Mouse (Mus musculus) layer of hippocampus, adult 11-12 months (tissue): ENCODE measurements around the gene Fetub.

ENCODE experiments used
- DNase-seq: peaks from one replicate; pipeline ENCODE4 v3.0.0; 2022; ENCODE audit warnings: low spot score

The Fetub gene

DNA sequence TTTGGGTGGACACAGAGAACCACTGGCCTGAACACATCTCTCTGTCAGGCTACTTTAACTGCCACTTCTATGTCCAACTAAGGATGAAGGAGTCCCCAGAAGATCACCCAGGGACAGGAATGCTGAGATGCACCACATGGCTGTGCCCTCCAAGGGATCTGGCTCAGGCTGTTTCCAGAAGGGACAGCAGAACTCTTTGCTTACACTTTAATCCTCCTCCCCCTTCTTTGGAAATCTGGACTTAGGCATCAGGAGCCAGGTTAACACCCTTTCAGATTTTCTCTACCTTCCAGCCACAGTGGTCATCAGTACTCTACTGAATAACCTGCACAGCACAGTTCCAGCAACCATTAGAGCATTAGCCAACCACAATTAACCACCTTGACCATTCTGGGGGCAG lies 45.2 kb downstream of the Fetub start:
- DNase-seq: no peak

DNA sequence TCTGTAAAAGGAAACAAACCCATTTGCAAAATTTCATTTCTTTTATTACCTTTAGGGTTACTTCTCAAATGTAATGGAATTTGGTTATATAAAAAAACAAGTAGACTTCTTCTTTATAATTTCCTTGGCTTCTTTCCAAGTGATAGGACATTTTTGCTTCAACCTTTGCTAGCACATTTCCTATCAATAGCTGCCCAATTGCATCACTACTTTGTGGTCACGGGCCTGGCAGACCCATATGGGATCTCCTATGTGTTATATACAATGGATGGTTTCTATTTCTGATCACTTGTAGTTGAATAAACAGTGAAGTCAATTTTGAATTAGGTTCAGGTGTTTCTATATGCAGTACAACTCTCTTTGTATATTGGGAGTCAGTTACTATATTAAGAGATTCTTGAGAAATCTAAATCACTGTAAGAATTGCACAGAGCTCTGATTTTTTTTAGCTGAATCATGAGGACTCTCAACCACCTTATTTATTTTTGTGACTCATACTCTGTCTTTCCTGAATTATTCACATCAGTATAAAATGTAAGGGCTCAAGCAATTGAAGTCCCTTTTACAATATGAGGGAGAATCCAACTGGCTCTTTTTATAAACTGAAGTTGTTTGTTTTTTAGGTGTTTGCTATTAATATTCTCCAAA lies 49.4 kb downstream of the Fetub start:
- no peak for DNase-seq
